Mouse (Mus musculus): Measurements from ENCODE around the gene Col4a2.

Gene Col4a2

DNA sequence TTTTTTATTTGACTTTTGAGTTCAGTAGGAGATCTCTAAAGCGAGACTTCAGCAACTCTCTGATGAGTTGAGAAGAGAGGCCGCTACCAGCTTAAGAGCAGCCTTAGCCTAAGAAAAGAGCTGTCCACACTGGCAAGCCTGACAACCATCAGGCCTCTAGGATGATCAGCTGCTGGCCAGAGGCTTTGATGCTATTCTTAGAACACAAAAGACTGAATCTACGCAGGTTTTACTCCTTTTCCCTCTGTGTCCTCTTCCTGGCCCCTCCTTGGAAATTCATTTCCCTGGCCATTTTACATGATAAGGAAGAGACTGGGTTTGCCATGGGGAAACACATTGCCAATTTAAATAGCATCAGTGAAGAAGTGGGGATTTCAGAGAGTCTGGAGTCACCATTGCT is 70.8 kb downstream of the Col4a2 start:
- DNase-seq (ENCODE audit: low spot score), result no peak

DNA sequence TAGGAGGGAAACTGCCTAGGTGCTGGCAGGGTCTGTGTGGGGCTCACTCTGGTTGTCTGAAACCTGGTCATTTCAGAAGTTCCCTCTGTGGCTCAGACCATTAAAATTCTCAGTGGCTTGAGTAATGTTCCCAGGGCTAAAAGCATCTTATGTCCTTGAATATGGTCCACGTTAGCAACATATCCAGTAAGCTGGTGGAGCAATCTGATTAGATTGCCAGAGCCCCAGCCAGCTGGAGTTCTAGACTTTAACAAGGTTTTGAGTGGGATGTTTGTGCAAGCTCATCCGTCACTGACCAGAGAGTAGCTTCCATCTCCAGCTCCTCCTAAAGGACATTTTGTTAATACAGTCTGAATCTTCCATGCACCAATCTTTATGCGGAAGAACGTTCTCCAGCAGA is 72.2 kb downstream of the Col4a2 start:
- no peak for DNase-seq (ENCODE audit: low spot score)

DNA sequence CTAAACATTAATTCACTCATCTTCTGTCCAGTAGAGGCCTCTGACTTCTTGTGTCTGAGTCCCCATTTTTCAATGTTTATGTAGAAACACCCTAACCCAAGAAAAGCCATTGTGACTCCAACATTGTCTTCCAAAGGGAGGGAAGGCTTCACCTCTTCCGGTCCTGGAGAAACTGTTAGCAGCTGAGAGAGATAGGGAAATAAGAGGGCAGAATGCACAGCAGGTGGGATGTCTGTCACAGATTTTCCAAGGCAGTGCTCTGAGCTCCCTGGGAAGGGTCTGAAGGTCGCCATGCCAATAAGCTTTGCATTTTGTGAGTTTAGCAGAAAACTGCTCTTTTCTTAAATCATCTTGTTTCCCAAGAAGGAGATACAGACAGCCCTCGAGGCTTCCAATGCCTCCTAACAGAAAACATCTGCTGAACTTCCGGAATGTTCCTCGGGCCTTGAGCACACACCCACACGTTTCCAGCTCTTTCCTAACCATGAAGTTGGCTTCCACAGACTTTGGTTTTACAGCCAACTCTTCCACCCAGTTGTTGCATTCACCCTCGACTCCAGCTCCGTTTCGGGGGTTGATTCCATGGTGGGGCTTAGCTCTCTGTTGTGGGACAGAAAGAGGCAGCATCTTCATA is 72.8 kb downstream of the Col4a2 start:
- peak; percentile 61 for DNase-seq (ENCODE audit: low spot score)

DNA sequence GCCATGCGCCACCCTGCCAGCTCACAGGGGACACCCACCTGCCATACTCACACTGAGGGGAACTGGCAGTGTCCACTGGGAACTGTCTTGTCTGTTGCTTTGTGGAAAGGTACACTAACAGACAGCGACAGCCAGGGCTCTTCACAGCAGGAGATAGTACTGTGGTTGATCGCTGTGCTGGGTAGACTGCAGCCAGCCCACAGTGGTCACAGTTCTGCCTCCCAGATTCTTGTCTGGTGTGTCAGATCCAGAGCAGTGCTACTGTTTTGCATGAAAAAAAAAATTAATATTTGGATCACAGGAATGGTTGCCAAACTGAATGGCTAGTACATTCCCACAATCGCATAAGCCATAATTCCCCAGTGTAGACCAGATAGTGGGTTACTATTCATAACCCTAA is 74.7 kb downstream of the Col4a2 start:
- DNase-seq (ENCODE audit: low spot score), result no peak

DNA sequence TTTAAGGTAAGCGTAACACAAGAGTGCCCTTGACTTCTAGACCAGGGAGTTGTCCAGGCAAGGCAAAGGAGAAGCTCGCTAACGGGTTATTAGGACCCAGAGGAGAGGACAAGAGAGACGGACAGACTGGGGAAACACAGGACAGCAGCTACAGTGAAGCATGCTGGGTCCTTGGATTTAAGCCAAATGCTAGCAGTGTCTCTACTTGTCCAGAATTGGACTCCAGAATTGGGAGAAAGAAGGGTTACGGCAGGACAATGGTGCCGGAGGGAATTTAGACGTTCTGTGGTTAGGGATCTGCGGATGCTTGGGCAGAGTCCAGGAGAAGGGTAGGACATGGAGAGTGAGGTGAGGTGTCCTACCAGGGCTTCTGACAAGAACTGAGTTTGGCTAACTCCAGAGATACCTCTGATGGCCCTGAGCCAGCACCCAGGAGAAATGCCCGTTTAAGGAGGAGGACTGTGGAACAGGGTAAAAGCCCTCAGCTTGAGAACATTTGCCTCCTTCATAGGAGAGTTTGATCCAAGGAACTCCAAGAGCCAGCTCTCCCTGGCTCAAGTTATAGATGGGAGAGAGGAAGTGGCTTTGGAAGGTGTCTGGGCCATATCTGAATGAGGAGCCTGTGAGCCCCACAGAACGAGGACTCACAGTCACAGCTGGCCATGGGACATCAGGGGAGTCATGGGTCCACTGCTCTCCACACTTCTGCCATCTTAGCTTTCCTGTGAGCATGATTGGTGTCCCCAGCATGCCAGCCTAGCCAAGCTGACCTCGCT is 76.9 kb downstream of the Col4a2 start:
- DNase-seq (ENCODE audit: low spot score), result no peak

DNA sequence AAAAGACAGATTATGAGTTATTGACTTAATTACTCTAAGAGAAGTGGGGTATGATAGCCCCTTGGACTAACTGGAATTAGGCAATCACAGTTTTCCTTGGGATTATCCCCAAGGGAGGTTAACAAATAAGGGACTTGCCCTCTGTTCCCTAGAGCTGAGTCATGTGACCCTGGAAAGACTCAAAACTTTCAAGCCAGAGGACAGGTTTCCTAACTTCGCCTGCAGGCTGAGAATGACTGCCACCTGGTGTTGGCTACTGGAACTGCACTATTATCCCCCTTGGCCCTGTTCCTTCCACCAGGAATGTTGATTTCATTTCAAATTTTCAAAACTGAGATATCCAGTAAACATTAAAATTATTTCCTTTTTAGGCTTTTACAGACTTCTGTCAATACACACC is 80.1 kb downstream of the Col4a2 start:
- peak; percentile 81 for DNase-seq (ENCODE audit: low spot score)

DNA sequence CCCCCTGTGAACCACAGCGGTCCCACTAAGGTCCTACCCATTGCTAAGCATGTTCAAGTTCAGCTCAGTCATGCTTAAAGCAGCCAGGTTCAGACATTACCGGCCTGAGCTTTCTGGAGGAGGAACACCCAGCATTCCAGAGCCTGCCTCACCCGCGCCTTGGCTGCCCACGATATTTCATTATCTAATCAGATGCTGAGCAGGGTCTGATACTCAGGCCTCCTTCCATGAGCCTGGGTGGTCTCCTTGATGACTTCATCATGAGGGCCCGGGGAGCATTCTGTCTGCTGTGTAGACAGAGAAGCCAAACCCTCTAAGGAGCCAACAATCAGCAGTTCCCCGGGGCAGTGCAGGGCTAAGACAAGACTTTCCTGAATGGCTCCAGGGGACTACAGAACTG is 80.6 kb downstream of the Col4a2 start:
- DNase-seq (ENCODE audit: low spot score), result no peak

DNA sequence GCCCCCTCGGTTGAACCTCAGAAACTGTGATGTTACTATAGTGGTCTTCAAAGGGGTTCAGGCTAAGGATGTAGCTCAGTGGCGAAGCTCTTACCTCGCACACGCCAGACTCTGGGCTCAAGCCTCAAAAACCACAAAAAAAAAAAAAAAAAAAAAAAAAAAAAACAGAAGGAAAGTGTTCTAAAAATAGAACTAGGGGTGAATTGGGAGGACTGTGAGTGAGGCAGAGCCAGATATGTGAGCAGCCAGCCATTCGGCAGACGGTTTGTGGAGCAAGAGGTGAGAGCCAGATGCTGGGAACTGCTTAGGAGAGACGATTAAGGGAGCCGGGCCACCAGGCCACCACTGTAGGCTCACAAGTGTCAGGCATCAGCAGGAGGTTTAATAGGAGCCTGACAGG is 81.0 kb downstream of the Col4a2 start:
- DNase-seq (ENCODE audit: low spot score), result no peak

DNA sequence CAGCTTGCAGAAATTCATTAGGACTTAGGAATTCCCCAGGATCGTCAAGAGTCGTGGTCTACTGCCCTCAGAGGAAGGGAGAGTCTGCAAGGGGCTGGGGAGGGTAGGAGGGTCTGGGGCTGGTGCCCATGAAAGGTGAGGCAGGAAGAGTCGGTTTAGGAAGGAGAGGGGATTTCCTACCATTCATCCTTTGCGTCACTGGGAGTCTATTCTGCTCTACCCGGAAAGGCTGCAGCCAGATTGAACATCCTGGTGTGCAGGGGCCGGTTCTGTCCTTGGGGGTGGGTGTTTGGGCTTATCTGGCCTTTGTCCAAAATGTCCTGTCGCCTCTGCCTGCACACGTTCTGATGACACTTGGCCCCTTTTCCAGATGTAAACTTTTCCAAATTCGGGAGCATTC is 82.2 kb downstream of the Col4a2 start:
- no peak for DNase-seq (ENCODE audit: low spot score)

DNA sequence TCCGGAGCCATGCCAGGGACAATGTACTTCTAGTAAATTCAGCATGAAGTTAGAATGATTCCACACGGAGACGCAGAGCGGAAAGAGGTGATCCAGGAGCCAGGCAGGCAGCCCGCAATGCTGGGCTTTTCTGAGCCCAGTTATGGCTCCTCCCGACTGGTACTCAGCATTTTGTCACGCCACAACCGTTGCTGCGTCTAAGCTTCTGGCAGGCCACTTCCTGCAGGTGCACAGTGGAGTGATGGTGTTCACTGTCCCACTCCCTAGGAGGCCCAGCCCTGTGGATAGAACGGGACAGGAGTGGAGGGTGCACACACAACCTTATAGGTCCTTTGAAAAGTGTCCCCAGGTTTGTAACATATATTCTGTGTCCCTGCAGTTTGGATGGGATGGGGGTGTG is 83.0 kb downstream of the Col4a2 start:
- DNase-seq (ENCODE audit: low spot score), result no peak

DNA sequence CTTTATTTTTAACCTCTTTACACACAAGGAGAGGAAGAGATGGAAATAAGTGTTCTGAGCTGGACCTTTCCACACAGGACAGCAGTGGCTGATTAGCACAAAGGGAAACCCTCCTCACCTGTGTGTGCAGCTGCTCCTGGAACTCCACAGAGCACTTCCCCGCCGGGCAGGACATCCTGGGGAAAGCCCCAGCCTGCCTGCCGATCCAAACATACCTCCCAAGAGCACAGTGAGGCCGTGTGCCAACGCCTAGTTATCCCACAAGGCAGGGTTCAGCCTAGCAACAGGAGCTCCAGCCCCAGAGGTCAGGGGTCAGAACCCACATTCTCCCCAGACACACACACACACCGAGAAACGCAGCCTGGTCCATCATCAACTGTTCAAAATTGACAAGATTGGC is 83.5 kb downstream of the Col4a2 start:
- DNase-seq (ENCODE audit: low spot score), result no peak

DNA sequence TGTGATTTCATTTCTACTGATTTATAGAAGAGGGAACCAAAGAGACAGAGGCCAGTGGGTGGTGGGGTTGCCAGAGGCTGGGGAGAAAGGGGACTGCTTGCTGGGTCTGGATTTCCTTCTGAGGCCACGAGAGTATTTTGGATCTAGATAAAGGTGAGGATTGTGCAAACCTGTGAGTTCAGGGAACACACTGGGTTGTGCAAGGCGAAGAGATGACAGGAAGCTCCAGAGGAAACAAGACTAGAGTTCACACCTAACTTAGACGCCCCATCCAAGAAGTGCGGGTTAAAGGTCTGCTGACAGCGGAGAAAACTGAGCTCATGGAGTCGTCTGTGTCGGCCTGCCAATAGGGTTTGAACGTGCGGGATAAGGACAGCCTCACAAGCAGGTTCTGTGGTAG is 84.5 kb downstream of the Col4a2 start:
- DNase-seq (ENCODE audit: low spot score), result no peak

DNA sequence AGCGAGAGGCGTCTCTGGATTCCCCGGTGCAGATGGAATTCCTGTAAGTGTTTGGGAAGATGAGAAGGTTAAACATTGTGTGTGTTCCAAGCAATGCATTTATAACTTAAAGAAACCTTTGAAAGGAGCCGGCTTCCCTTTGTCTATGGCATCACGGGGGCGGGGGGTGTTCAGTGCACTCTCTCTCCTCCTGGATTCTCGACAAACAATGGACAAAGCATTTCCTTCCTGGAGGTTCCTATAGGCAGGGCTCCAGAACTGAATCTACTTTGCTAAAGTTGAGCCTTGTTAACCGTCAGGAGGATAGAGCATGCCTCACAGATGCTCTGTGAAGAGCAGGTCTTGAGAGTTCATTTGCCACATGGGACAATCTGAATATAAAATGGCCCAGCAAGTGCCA is 87.1 kb downstream of the Col4a2 start:
- DNase-seq (ENCODE audit: low spot score), result no peak

DNA sequence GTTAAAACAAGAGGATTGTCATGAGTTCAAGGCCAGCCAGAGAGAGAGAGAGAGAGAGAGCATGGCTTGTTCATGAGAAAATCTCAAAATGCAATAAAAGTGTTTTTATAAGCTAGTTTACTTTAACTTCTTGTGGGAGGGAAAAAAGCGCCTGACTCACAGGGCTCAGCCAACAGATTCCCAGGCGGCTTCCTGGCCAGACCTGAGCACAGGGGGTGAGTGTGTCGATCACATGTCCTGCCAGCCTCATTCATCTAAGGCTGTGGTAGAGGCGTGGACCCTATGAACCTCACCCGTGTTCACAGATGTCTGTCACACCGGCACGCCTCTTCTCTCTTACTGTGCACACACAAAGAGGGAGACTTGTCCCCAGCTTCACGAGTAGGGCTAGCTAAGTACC is 87.6 kb downstream of the Col4a2 start:
- no peak for DNase-seq (ENCODE audit: low spot score)

DNA sequence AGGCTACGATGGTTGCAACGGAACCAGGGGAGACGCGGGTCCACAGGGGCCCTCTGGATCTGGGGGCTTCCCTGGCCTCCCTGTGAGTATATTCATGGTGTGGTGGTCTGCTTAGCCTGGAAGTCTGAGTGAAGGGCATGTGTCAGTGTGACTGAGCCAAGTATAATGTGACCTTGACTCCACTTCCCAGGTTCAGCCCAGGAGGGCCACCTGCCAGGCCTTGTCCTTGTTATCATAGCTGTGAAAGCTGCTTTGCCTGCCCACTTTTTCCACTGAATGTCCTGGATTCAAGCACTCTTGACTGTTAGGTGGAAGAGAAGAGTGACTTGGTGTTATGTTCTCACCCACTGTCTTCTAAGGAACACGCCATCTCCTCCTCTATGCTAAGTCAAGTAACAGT is 88.6 kb downstream of the Col4a2 start:
- DNase-seq (ENCODE audit: low spot score), result no peak

DNA sequence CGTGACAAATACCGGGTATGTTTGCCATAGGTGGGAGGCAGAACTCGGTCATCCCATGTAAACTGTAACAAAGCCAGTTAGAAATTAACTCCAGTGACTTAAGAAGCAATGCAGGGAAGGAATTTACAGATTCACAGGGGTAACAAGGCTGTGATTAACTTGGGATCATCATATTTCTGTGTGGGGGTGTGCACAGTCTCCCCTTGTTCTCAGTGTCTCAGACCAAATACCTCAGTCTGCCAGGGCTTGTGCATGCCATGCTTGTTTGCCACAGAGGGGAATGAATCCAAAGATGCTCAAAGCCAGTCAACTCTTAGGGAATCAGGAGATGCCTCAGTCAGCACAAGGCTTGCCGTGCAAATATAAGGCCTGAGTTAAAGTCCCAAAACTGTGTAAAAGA is 89.6 kb downstream of the Col4a2 start:
- DNase-seq (ENCODE audit: low spot score), result no peak

DNA sequence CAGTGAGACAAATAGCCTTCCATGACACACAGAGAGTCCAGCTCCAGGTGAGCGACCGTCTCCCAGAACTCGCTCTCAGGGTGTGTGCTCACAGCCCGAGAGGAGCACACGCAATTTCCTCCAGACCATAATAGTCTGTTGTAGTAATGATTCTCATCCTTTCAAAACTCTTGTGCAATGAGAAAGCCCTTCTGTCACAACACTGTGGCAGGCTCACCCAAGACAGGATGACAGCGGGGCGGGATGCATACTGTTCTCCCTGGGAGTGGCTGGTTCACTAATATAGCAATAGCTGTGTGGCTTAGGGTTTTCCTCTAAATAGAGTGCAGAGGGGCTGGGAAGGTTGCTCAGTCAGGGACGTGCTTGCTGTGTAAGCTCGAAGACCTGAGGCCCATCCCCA is 91.2 kb downstream of the Col4a2 start:
- DNase-seq (ENCODE audit: low spot score), result no peak

DNA sequence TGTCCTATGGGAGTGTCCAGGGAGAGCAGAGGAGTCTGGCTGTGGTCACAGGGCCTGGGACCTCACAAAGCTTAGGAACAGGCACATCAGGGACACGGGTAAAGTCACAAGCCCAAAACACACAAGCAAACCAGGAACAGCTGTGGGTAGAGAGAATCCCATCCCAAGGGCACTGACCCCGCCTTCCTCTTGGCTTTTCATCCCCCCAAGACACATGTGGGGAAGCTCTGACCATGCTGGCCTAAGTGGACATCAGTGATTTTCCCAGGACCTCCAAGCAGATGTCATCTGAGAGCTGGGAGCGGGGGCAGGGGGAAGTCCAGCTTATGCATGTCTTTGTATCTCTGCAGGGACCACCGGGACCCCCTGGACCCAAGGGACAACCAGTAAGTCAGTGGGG is 92.0 kb downstream of the Col4a2 start:
- DNase-seq (ENCODE audit: low spot score), result no peak

DNA sequence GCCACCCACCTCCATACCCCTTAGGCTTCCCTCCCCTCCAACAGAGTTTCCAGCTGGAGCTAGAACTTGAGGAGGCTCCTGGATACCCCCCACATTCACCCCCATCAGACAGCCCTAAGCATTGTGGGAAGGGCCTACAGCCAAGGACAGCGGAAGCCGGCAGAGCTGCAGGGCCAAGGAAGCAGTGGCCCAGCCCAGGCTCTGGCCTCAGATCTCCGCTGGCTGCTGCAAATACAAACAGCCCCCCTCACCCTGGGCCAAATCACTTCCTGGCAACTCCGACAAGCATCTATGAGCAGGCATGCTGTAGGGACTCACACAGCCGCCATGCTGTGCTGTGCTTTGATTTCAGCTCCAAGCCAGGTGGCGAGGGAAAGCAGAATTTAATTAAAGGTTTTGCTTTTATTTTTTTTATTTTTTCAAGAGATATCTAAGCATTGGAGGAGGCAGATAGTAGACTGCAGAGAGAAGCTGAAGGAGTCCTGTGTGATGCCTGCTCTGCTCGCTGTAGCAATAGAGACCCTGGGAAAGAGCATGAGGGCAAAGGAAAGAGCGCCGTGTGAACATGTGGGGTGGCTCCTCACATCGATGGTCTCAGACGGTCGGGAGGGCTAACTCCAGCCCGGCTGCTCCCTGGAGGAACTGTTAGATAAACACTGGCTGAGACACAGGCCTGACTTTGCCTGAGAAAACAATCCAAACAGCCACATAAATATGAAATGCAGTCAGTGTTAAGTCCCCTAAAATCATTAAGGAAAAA is 93.3 kb downstream of the Col4a2 start:
- peak; percentile 86 for DNase-seq (ENCODE audit: low spot score)

DNA sequence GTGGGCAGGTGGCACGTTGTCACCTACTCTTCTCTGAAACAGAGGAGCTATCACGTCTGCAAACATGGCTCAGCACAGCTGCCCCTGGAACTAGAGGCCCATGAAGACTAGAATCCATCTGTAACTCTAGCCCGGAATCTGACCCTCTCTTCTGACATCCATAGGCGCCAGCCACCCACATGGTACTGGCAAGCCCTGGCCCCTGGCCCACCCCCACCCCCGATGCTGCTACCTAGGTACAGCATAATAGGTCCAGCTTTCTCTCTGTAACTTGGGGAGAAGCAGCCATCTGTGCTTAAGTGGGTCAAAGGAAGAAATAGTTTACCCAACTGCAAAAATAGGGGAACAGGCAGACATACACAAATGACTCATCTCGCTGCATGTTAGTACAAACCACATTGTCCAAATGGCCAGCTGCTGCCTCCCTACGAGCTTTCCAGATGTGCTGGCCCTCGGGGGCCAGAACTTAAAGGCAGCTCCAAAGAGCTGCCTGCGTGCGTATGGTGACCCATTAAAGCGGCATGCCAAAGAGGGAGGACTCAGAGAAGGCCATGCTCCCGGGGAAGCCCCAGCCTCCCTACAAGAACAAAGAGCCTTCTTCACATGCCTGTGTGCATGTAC is 99.0 kb downstream of the Col4a2 start:
- DNase-seq (ENCODE audit: low spot score), result no peak

DNA sequence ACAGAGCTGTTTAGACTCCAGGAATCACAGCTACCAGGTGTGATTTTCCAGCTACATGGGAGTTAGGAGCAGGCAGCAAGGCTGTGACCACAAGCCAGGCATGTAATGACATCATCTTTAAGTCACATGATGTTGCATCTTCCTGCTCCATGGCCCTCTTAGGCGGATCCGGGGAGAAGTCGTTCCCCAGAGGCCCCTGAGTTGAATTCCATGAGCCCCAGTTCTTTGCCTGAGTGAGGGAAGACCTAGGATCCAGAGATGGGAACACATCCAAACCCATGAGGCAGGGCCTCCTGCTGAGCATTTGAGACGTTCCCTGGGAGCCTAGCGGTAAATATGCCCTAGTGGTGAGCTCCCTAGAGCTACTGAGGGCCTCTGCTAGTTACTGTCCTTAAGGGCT is 99.8 kb downstream of the Col4a2 start:
- no peak for DNase-seq (ENCODE audit: low spot score)

DNA sequence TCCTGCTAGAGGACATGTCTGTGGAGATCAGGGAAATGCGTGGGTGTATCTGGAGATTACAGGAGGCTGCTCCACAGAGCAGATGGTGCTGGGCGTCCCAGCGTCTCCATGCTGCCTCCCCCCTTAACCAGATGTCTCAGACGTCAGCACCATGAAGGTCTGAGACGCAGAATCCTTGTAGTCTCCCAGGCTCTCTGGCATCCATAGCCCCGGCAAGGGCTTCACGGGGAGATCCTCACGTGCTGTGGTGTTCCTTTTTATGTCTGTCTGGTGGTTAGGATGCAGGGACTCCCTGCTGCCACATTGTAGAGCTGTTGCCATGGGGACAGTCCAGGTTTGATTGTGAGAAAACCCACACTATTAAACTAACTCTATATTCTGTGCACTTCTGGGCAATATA is 101.7 kb downstream of the Col4a2 start:
- DNase-seq (ENCODE audit: low spot score), result no peak

DNA sequence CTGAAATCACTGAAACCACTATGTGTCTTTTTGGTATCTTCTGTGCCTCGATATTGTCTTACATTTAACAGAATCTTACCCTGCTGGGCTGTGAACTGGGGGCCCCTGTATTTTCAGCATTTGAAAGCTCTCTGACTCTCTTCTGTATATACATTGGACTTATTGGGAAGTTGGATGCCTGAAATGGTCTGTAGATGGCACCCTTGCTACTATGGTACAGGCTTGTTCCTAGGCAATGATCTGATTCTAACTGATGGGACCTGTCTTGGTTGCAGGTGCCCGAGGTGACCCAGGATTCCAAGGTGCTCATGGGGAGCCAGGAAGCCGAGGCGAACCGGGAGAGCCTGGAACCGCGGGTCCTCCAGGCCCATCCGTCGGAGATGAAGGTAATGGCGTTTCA is 102.5 kb downstream of the Col4a2 start:
- DNase-seq (ENCODE audit: low spot score), result no peak

Measured in lung, postnatal 25 days (tissue).